Mouse (Mus musculus) CH12.LX (cell line): ENCODE measurements around the gene Kcnip4.

Experiments
- BHLHE40 ChIP-seq: IDR thresholded peaks from 2 replicates; pipeline ENCODE4 v1.6.1; 2011; ENCODE audit warnings: mild to moderate bottlenecking, low read depth, low read length, improper control_type of control experiment
- CHD2 ChIP-seq: IDR thresholded peaks from 2 replicates; pipeline ENCODE4 v1.6.1; 2011; ENCODE audit warnings: low read length, improper control_type of control experiment
- CTCF ChIP-seq, 2 experiments: IDR thresholded peaks in 1 of 2; conservative IDR thresholded peaks in 1 of 2; 2 replicates each; pipeline ENCODE4 v1.5.1; 2011 to 2012; ENCODE audit warnings: low read depth in 2 of 2, low read length in 2 of 2, improper control_type of control experiment in 1 of 2, inconsistent platforms in 1 of 2, mild to moderate bottlenecking in 1 of 2, moderate library complexity in 1 of 2
- E2F4 ChIP-seq: IDR thresholded peaks from 2 replicates; pipeline ENCODE4 v1.6.1; 2011; ENCODE audit warnings: low read depth, low read length, improper control_type of control experiment; ENCODE audit not compliant: insufficient replicate concordance
- EP300 ChIP-seq: IDR thresholded peaks from 2 replicates; pipeline ENCODE4 v1.6.1; 2011; ENCODE audit warnings: low read length, improper control_type of control experiment
- MAFK ChIP-seq: IDR thresholded peaks from 2 replicates; pipeline ENCODE4 v1.6.1; 2011; ENCODE audit warnings: low read length, improper control_type of control experiment; ENCODE audit not compliant: insufficient replicate concordance
- MYC ChIP-seq: IDR thresholded peaks from 2 replicates; pipeline ENCODE4 v1.6.1; 2011; ENCODE audit warnings: low read depth, mild to moderate bottlenecking, improper control_type of control experiment, low read length
- PAX5 ChIP-seq: IDR thresholded peaks from 2 replicates; pipeline ENCODE4 v1.6.1; 2012; ENCODE audit warnings: low read length, inconsistent platforms, mixed read lengths
- POLR2A ChIP-seq: IDR thresholded peaks from 2 replicates; pipeline ENCODE4 v1.6.1; 2011; ENCODE audit warnings: low read depth, mild to moderate bottlenecking, improper control_type of control experiment, low read length
- POLR2AphosphoS2 ChIP-seq: IDR thresholded peaks from 2 replicates; pipeline ENCODE4 v1.6.1; 2011; ENCODE audit warnings: low read depth, low read length, improper control_type of control experiment
- USF2 ChIP-seq: conservative IDR thresholded peaks from 2 replicates; pipeline ENCODE4 v1.6.1; 2011; ENCODE audit warnings: low read depth, low read length, improper control_type of control experiment

DNA sequence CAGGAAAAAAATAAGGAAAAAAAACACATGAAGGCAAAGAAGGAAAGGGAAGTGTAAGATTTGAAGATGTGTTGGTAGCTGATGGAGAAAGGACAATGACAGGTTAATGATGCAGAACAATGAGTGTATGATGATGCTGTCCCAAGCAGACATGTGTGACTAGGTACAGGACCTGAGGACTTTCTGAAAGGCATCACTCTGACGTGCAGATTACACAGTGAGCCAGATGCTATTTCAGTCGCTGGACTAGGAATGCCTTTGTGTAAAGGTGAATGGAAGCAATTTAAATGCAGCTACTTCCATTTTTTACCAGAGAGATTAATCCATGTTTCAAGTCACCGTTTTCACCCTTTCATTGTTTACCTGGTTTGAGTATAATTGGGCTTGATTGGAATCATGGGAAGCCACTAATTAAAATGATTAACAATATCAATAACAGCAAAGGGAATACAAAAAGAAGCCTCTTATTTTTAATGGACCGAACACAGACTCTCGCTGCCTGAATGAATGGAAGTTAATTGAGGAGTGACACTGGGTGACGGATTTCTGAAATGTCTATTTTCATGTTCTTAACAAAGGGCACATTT lies 483.4 kb downstream of the Kcnip4 start:
- no peak for TF ChIP-seq USF2
- no peak for TF ChIP-seq POLR2A
- no peak for TF ChIP-seq CTCF (conservative IDR thresholded peaks at IDR 0.05 in 1 of 2, IDR thresholded peaks at IDR 0.05 in 1 of 2; ENCODE audit: low read depth in 2 of 2, low read length in 2 of 2)
- TF ChIP-seq MAFK: no peak
- TF ChIP-seq CHD2: no peak
- TF ChIP-seq BHLHE40: no peak
- no peak for TF ChIP-seq MYC
- no peak for TF ChIP-seq EP300
- TF ChIP-seq PAX5: no peak
- no peak for TF ChIP-seq POLR2AphosphoS2
- TF ChIP-seq E2F4: no peak
